Mouse (Mus musculus): ENCODE measurements at regions not wholly inside any gene's neighbourhood (a gene's known extent, or its start where the extent isn't known, plus 50 kb on each side); places are given as distances from the start of the nearest gene placed in this dataset.

GRCm38 (mm10) chr15:34775714-34776113 is 418.0 kb upstream of the 9430069I07Rik start:
- DNase-seq, result no peak

- DNase-seq, result peak; percentile 59
Observed at GRCm38 (mm10) chr15:34751746-34752145, 394.1 kb upstream of the 9430069I07Rik start.

- DNase-seq, result no peak
Observed at GRCm38 (mm10) chr15:34751021-34751420, 393.3 kb upstream of the 9430069I07Rik start.

- DNase-seq, result no peak
Observed at GRCm38 (mm10) chr15:34747111-34747510, 389.4 kb upstream of the 9430069I07Rik start.

GRCm38 (mm10) chr15:34743130-34743782 is 385.6 kb upstream of the 9430069I07Rik start:
- DNase-seq, result peak; percentile 70

- DNase-seq, result no peak
Observed at GRCm38 (mm10) chr15:34741488-34741887, 383.8 kb upstream of the 9430069I07Rik start.

All from lung, postnatal 14 days (tissue).